Mouse (Mus musculus) 3134 (cell line): ENCODE measurements around the gene Il27.

Source experiments
- DNase-seq: peaks from one replicate; pipeline ENCODE4 v3.0.0-alpha.2; 2011; ENCODE audit warnings: low spot score; ENCODE audit not compliant: insufficient read length; ENCODE audit errors: extremely low read depth

Gene Il27

GRCm38 (mm10) chr7:126607796-126608195 is 13.1 kb upstream of the Il27 start:
- DNase-seq = no peak

- peak; percentile 23 for DNase-seq
These were observed 12.3 kb upstream of the Il27 start for GRCm38 (mm10) chr7:126607064-126607463.

- no peak for DNase-seq
These were observed 11.9 kb upstream of the Il27 start for GRCm38 (mm10) chr7:126606611-126607010.

- DNase-seq = no peak
These were observed 7.9 kb upstream of the Il27 start for GRCm38 (mm10) chr7:126602650-126603049.

GRCm38 (mm10) chr7:126601896-126602295 is 7.2 kb upstream of the Il27 start:
- no peak for DNase-seq

GRCm38 (mm10) chr7:126598919-126599318 is 4.2 kb upstream of the Il27 start:
- no peak for DNase-seq

- DNase-seq = no peak
These were observed 1.7 kb upstream of the Il27 start for GRCm38 (mm10) chr7:126596414-126596813.

- DNase-seq = no peak
These were observed 1.1 kb upstream of the Il27 start for GRCm38 (mm10) chr7:126595890-126596289.

- peak; percentile 68 for DNase-seq
These were observed 7.0 kb downstream of the Il27 start for GRCm38 (mm10) chr7:126587779-126588178.

GRCm38 (mm10) chr7:126586839-126587238 is 7.9 kb downstream of the Il27 start:
- DNase-seq = peak; percentile 25

GRCm38 (mm10) chr7:126585717-126586116 is 9.0 kb downstream of the Il27 start, which contains the start of gene Cln3:
TSS of gene Cln3 (minus strand) at chr7:126585817.
- DNase-seq = no peak

GRCm38 (mm10) chr7:126584506-126584977 is 10.2 kb downstream of the Il27 start, which contains the start of gene Apobr:
TSS of gene Apobr (plus strand) at chr7:126584942.
- DNase-seq = no peak

- no peak for DNase-seq
These were observed 11.0 kb downstream of the Il27 start for GRCm38 (mm10) chr7:126583761-126584160.

GRCm38 (mm10) chr7:126583251-126583709 is 11.5 kb downstream of the Il27 start:
- peak; percentile 63 for DNase-seq

GRCm38 (mm10) chr7:126582759-126583158 is 12.0 kb downstream of the Il27 start:
- DNase-seq = no peak

- no peak for DNase-seq
These were observed 13.1 kb downstream of the Il27 start for GRCm38 (mm10) chr7:126581661-126582060.

GRCm38 (mm10) chr7:126579172-126579571 is 15.6 kb downstream of the Il27 start:
- DNase-seq = peak; percentile 39

GRCm38 (mm10) chr7:126576946-126577345 is 17.8 kb downstream of the Il27 start:
- DNase-seq = no peak

- peak; percentile 84 for DNase-seq
These were observed 28.5 kb downstream of the Il27 start, which contains the start of gene Eif3c for GRCm38 (mm10) chr7:126566094-126566765. TSS of gene Eif3c (minus strand) at chr7:126566411.

GRCm38 (mm10) chr7:126565693-126566092 is 29.0 kb downstream of the Il27 start:
- DNase-seq = peak; percentile 81

- DNase-seq = no peak
These were observed 38.1 kb downstream of the Il27 start for GRCm38 (mm10) chr7:126556635-126557034.

- DNase-seq = no peak
These were observed 39.9 kb downstream of the Il27 start for GRCm38 (mm10) chr7:126554796-126555195.
